Mouse (Mus musculus) lung, postnatal 36 days (tissue): ENCODE data around the gene Adh5.
A peak's percentile ranks its signal among the peaks of the same experiment; 100 is the strongest.

Source experiments
- DNase-seq: peaks from one replicate; pipeline ENCODE4 v3.0.0; 2022; ENCODE audit warnings: mixed read lengths

Adh5 gene

GRCm38 (mm10) chr3:138442612-138443464 lies at the start of gene Adh5:
Gene Adh5, plus strand, starts transcription at chr3:138443093.
- DNase-seq = peak; percentile 92

DNA sequence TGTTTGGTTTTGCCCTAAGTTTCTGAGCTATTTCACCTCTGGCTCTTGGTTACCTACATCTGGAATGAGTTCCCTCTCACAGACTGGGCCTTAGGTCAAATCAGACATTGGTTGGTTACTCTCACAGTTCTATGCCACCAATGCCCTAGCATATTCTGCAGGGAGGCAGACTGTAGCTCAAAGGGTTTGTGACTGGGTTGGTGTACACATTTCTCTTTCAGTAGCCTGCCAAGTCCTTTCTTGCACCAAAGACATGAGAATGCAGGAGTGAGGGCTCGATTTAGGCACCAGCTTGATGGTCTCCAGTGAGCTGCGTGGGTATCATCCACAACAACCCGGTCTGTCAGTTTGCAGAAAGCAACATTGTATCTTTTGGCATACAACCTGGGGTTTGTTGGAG lies 38.0 kb upstream of the Adh5 start:
- no peak for DNase-seq

GRCm38 (mm10) chr3:138405341-138405740 lies 37.6 kb upstream of the Adh5 start:
- DNase-seq = peak; percentile 75

GRCm38 (mm10) chr3:138405840-138406239 lies 37.1 kb upstream of the Adh5 start:
- DNase-seq = no peak

DNA sequence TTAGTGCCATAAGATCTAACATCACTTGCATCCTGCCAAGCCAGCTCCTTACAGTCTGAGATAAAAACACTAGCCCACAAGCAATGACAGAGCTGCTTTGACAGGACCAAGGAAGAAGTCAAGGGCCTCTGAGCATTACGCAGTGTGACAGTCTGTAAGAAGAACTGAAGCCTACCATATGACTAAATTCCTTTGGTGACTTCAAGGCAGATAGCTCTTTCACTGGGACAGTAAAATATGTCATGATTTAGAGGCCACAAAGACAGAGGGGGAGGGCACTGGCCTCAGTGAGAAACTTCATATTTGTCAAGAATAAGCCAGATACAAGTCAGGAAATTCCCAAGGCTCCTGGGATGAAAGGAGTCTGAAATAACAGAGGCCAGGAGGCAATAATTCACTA lies 35.0 kb upstream of the Adh5 start:
- DNase-seq = no peak

DNA sequence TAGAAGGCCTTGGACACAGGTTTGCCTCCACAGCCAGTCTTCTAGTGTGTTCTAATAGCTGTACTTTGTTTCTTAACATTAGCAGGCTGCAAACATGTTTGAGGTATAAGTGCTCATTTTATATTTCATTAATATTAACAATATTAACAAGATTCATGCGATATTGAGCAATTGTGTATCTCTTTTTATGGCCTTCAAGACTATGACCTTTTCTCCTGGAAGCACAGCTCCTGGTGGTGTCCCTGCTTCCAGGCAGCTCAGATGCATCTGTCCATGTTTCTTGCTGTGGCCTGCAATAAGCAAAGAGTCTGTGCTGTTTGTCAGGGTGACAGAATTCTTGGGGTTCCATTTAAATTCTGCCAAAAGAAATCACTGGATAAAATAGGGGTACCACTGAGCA lies 33.3 kb upstream of the Adh5 start:
- no peak for DNase-seq

GRCm38 (mm10) chr3:138410211-138410610 lies 32.7 kb upstream of the Adh5 start:
- no peak for DNase-seq

- no peak for DNase-seq
Measured at GRCm38 (mm10) chr3:138415121-138415690, 27.7 kb upstream of the Adh5 start, which contains the start of gene Adh4. Gene Adh4, plus strand, starts transcription at chr3:138415466.

DNA sequence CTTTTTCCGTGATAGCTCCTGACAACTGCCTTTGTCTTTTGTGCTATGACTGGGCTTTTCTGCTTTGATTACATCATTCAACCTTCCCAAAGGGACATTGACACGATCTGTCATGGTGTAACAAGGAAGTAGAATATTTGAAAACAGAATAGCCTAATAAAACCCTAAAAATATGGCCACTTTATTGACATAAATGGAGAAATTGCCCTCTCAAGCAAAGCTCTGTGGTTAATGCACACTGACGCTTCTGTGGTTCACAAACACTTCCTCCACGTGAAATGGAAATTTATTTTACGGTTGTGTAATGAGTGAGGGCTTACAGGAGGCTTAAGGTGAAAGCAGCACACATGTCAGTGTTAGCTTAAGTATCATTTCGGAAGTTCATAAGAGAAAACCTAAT lies 23.5 kb upstream of the Adh5 start:
- no peak for DNase-seq

DNA sequence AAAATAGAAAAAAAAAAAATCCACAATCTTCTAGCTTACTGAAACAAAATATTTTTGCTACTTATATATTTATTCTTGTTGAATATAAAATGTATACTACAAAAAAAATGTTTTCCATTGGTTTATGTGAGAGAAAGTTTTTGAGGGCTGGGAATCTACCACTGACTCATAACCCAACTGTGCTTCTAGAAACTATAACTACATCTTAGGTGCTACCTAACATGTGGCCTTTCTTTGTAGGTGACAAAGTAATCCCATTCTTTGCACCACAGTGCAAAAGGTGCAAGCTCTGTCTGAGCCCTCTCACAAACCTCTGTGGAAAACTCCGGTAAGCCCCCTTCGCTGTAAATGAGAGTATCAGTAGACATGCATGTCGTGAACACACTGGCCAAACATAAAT lies 22.5 kb upstream of the Adh5 start:
- DNase-seq = no peak

DNA sequence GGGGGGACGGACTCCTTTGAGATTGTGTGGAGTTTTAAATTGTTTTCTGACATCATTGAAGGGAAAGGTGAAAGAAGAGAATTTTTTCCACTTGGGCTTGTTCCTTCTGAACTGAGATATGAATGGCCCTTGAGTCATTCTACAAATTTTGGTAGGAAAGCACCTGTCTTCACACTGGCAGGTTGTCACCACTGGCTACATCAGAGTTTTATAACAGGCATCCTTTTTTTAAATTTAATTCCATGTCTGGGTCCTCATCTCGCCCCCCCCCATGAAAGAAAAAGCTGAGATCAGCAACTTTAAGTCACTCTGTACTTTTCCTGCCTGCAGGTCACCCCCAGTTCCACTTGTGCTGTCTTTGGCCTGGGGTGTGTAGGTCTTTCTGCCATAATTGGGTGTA lies 19.2 kb upstream of the Adh5 start:
- no peak for DNase-seq

GRCm38 (mm10) chr3:138424247-138424646 lies 18.6 kb upstream of the Adh5 start:
- no peak for DNase-seq

GRCm38 (mm10) chr3:138430360-138430976 lies 12.4 kb upstream of the Adh5 start:
- DNase-seq = no peak

- peak; percentile 50 for DNase-seq
Measured at GRCm38 (mm10) chr3:138431835-138432234, 11.1 kb upstream of the Adh5 start.

- no peak for DNase-seq
Measured at GRCm38 (mm10) chr3:138438716-138439115, 4.2 kb upstream of the Adh5 start.

GRCm38 (mm10) chr3:138442203-138442602 lies 690 bp upstream of the Adh5 start:
- no peak for DNase-seq

- no peak for DNase-seq
Measured at GRCm38 (mm10) chr3:138443465-138443771, 525 bp downstream of the Adh5 start.

DNA sequence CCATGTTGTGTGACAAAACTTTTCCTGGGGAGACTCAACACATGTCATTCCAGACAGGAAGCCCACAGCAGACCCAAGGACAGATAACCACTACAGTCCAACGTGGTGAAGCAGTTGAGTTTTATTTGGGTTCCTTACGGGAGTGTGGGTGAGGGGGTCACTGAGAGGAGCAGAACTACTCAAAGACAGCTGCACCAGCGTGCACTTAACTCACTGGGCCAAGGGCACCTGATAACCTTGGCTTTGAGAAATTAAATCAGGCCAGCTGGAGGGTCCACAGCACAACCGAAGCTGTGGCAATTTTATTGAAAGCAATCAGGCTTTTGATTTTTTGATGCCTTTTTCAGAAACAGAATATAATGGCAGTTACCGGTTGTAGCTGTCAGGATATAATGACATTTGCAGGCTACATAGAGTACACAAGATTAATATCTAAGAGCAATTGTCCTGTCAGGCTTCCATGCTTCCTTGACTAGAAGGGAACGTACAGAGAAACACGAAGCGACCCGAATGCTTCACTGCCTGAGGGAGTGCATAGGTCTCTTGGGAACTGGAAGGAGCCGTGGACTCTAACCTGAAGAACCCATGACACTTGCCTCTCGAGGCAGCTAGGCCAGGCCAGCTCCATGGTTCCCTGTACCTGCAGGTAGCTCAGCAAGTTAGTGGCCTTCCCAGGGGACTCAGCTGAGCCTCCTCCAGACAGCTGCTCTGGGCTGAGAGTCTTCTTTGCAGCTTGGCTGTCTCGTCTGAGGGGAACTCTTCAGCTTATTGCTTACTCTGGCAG lies 5.4 kb downstream of the Adh5 start:
- DNase-seq = no peak

GRCm38 (mm10) chr3:138452169-138452568 lies 9.3 kb downstream of the Adh5 start:
- no peak for DNase-seq

GRCm38 (mm10) chr3:138454234-138454633 lies 11.3 kb downstream of the Adh5 start:
- no peak for DNase-seq

GRCm38 (mm10) chr3:138454711-138455435 lies 12.0 kb downstream of the Adh5 start:
- DNase-seq = no peak

GRCm38 (mm10) chr3:138458441-138458840 lies 15.5 kb downstream of the Adh5 start:
- DNase-seq = no peak

DNA sequence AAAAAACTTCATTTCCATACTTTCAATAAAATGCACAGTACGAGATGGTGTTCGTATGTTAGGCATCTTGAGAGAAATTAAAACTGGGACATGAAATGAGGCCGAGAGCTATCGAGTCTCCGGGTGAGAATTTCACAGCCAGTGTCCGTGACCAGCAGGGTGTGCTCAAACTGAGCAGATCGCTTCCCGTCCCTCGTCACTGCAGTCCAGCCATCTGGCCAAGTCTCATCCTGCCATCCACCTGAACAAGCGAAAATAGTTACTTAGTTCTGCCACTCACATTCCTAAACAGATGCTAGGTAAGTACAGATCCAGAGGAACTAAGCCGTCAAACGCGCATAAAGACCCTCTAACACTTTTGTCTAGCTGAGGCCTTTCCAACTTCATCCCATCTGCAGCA lies 17.4 kb downstream of the Adh5 start:
- no peak for DNase-seq
